Mouse (Mus musculus) neutrophil, adult 5-6 weeks (primary cell): ENCODE results near the gene Tmcc3. TPM values are rescaled to one million over a fixed set of nuclear protein-coding genes. Genes with fewer than 3 reads are reported as not detected.

Experiments used
- ATAC-seq: fragments of 151-379, 151-347 bp; 2 replicates; pipeline ENCODE4 v1.8.0; 2017; ENCODE audit warnings: mild to moderate bottlenecking, moderate TSS enrichment; ENCODE audit not compliant: insufficient number of reproducible peaks, poor library complexity, low FRiP score, severe bottlenecking; ENCODE audit errors: extremely low read depth
- total RNA-seq: library from RNA; stranded (forward); fragments of 200-1000 nt; gene quantifications from 2 replicates; pipeline ENCODE4 v1.2.3, GENCODE M21; 2017

Gene Tmcc3
- 15.4 and 21.1 TPM in 2 replicates for total RNA-seq

DNA sequence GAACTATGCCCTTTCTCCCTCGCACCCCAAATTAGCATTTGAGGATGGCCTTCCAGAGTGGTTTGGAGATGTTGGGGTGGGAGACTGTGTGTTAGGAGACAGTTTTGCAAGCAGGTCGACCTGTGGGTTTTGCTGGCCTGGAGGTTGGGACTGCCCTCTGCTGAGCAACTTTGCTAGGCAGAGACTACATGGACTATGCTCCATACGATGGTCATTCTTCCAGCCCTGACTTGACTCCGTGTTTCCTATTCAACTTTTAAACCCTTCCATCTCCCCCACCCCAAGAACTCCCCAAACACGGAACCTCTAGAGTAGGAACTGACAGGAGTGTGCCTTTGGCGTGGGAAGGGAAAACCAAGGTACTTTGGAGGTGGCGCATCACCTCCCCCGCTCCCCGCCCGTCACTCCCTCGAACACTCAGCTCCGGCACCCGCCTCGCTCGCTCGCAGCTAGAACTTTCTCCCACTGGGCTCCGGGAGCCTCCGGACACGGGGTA is at the start of gene Tmcc3:
Gene Tmcc3, plus strand, starts transcription at position 439 of the 496 bp plus-strand sequence.
- no peak for ATAC-seq

GRCm38 (mm10) chr10:94262646-94263045 is 49.1 kb upstream of the Tmcc3 start:
- ATAC-seq, result no peak

GRCm38 (mm10) chr10:94263211-94263610 is 48.5 kb upstream of the Tmcc3 start:
- ATAC-seq, result no peak

GRCm38 (mm10) chr10:94265656-94266542 is 45.9 kb upstream of the Tmcc3 start:
- ATAC-seq, result no peak

- ATAC-seq, result no peak
These were observed 36.4 kb upstream of the Tmcc3 start for GRCm38 (mm10) chr10:94275321-94275720.

DNA sequence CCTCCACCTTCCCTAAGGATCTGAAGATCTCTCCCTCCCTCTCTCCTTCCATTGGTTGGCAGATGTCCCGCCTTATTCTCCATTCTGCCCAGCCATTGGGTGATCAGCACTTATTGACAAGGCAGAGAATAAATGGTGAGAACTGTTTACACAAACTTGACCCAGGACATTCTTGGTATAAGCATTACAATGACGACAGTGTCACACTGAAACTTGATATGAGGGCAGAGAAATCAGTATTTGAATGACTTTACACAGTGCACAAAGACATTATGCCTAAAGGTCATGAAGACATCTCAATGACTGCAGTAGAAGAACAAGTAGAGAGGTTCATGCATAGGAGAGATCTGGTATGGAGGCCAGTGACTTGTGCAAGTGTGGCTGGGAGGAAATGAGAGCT is 35.2 kb upstream of the Tmcc3 start:
- ATAC-seq, result no peak

DNA sequence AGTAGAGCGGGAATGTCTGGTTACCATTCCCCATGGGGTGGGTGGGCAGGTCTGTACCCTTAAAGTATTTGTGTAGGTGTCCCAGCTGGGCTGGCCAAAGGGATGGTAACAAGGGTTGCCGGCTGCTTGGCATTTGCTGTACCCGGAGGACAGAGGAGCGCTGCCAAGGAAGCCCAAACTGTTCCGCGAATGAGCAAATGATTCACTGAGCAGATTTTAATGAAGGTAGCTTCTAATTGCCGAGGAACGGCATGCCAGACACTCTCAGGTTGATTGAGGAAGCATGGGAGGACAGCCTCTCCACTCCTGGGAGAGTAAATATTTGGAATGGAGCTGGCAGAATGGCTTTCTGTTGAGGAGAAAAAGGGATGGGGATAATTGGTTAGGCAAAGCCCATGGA is 29.6 kb upstream of the Tmcc3 start:
- no peak for ATAC-seq

DNA sequence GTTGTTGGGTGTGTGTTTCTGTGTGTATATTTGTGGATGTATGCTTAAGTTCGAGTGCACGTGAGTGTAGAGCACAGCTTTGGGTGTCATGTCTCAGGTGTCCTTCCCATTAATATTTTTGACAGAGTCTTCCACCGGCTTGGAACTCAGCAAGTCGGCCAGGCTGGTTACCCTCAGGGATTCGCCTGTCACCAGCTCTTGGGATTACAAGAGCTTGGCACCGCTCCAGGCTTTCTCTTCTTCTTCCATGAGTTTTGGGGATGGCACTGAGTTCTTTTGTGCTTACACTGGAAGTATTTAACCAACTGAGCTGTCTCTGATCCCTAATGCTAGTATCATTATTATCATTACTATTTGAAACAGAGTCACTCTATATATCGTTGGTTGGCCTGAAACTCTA is 29.0 kb upstream of the Tmcc3 start:
- no peak for ATAC-seq

DNA sequence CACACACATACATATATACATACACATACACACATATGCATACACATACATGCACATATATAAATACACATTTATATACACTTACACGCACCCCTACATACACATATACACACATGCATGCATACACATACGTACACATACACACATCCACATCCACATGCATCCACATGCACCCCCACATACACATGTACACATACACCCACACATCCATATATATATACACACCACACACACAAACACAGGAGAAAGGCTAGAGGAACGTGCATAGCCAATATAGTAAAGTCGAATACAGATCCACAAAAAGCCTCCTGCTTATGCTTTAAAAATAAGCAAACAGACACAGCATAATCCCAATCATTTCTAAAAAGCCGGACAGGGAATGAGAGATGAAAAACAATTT is 17.3 kb upstream of the Tmcc3 start:
- no peak for ATAC-seq

DNA sequence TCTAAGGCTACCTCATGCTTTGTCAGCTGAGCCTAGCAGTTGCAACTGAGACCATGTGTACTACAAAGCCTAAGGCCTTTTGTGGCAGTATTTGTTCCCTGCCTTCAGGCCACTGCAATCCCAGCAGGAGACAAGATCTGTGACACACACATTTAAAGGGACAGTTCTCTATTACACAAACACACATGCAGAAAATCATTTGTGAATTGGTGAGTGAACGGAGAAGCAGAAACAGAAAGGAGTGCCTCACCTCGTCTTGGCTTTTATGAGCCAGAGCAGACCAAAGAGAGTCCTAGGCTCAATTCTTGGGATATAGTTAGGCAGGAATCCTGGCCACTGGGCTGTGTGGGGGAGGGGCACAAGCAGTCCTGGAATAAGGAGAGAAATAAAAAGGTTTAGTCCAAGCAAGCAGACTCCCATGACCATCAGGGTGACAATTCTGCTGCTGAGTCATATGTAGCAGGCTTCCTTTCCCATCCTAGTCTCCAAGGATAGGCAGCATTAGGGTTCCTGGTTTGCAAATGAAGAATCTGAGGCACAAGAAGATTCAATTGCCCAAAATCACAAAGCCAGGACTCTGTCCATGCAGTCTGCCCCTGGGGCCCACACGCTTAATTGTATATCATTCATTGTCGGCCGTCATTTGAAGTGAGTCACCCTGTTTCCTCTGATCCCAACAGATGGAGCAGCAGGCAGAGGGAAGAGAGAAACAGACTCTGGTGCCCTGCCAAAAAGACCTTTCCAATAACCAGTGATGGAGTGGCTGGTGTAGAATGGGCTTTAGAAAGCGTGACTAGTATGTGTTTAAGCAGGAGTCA is 16.6 kb upstream of the Tmcc3 start:
- ATAC-seq, result no peak

DNA sequence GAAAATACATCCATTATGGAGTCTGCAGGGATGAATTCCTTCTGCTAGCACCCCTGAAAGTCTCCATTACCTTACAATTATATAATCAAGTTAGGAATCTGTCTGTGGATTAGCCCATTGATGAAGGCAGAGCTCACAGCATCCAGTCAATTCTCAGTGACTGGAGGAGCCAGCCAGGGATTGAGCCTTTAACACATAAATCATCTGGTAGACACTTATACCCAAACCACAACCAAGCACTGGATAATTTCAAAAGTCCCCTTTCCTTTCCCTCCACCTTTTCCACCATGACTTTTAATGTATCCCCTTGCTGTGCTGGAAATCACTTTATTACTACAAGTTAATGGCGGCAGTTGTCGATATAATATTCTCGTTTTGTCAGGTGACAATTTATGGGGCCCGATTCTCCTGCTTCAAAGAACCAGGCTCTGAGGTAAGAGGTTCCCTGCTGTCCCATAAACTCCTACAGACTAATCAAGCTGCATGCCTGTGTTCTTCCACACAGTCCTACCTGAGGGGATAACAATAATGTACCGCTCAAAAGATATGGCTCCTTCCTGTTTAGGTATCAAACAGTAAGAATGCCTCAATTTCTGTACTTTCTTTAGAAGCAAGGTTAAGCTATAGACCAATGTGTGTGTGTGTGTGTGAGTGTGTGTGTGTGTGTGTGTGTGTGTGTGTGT is 15.7 kb upstream of the Tmcc3 start:
- no peak for ATAC-seq

DNA sequence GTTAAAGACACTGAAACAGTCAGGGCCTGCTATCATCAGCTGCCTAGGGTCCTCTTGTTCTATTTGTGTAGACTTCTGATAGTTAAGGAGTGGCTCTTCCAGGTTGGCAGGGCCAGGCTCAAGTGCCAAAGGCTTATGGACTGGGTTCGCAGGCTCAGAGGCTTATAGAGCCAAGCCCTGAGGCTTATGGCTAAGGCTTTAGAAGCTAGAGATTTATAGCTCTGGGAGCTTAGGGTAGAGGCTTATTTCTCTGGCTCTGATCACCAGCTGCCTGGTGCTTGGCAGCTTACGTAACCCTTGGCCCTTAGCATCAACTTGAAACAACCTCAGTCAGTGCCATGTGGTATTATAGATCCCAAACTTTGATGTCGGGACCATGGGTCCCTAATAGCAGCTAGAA is 13.3 kb upstream of the Tmcc3 start, which contains the start of gene Gm4792:
Gene Gm4792, minus strand, starts transcription at position 233 of the 400 bp plus-strand sequence.
- no peak for ATAC-seq

GRCm38 (mm10) chr10:94299301-94299700 is 12.4 kb upstream of the Tmcc3 start:
- ATAC-seq, result no peak

DNA sequence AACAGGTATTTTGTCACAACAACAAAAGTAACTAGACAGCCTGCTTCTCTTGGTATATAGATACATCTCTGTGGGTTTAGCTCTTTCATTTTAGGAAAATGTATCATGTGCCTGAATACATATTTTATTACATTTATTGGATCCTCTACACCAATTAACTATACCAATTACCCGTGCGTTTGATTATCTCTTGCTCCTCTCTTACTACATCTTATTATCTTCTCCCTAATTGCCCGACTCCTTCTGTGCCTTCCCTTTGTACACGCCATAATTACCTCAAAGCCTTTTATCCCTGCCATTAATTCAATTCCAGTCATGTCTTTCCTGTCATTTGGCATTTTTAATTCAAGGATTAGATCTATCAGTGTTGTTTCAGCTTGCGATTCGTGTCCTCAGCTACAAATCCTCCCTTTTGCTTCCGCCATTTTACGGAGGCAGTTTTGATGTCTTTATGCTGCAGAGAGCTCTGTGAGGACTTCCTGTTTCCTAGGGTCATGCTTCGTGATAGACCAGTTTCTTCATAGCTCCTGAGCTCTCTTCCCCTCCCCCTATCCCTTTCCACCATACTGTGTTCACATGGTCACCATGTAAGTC is 7.6 kb upstream of the Tmcc3 start:
- ATAC-seq, result no peak

GRCm38 (mm10) chr10:94305526-94305925 is 6.2 kb upstream of the Tmcc3 start:
- ATAC-seq, result no peak

DNA sequence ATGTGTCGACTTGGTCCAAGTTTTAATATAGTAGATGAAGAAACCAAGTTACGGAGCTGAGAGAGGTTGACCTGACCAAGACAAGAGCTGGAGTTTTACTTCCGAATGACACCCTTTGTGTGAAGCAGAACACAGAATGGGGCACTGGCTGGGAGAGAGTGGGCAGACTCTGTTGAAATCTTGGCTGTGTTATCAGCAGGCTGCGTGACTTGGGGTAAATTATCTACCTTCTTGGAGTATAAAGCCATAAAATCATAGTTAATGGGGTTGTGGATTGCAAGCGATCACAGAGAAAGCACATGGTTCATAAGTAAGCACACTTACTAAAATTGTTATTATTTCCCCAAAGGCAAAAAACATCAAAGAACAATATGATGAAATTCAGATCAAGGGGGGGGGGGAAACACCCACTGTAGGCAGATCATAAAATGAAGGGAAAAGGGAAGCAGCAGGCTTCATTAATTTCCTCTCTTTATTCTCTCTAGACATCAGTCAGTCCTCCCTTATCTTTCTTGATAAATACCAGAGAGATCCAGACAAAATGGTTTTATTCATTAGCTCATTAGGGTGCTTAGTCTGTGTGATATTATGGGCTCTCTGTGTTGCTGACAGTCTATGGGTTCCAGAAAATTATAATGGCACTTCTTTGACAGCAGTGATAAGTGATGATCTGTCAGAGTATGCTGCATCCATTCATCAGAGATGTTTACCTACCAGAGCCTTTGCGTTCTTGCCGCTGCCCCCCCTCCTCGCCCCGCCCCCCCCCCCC is 1.1 kb upstream of the Tmcc3 start:
- ATAC-seq, result no peak

DNA sequence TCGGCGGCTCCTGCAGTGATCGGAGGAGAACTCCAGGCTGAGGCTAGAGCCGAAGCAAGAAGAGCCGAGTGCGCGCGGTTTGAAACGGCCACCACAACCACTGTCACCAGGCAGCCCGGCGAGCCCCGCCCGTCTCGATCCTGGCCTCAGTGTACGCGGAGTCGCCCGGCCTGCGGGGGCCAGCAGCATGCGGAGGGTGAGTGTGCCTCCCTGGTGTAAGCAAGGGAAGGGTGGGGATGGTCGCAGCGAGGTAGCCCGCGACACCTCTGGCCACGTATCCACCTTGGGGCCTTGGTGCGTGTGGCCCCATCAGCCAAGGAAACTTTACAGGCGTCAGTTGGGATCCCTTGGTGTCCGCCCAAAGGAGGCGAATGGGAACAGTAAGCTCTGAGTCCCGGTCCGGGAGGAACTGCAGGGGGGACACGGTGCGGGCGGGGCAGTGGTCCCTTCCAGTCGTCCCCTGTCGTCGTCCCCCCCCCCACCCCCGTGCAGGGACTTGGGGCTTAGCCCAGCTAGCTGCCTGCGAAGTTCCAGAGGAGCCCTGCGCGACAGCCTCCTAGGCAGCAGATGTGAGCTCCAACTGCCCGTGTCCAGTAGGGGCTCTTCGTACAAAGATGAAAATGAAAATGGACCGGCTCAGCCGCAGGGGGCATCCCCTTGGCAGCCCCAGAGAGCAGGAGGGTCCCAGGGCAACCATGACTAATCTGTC is 412 bp downstream of the Tmcc3 start:
- no peak for ATAC-seq

GRCm38 (mm10) chr10:94313146-94313545 is 1.4 kb downstream of the Tmcc3 start:
- no peak for ATAC-seq
